In genomic region chr10:21689847-21690269, GRCm38 (mm10) we compare ENCODE assay signal across 18 mouse cellular contexts.
DNase-seq lines count a peak whose midpoint lies in the region; ATAC-seq lines count a peak whose summit lies in the region.
"Had no signal": no experiment of that assay in that cellular context is flagged by ENCODE, and none has a peak within 500 bp of the region (broad histone marks: within the 10 kb centered on the region; RNA-seq: fewer than 3 reads in every experiment).

No protein-coding gene starts in this region.

- no peak overlapping the region for H3K4me2 ChIP-seq in kidney, embryonic 14.5 days (replicated peaks; ENCODE audit: low read depth, low read length)
- H3K4me2 ChIP-seq: hindbrain, embryonic 15.5 days; liver, embryonic 13.5 days; midbrain, embryonic 15.5 days had no signal

- H3K9me3 ChIP-seq in kidney, embryonic 14.5 days (ENCODE audit: control insufficient read depth, low read length): no peaks in the 10 kb centered on the region
- H3K9me3 ChIP-seq: hindbrain, embryonic 15.5 days; liver, embryonic 13.5 days; midbrain, embryonic 15.5 days had no signal

- 83% methylated on average over 9 of the region's 9 CpGs for WGBS in kidney, embryonic 14.5 days

- DNase-seq in cerebellum, adult 18-20 months: peak; percentile 8 to 12
- no peak for DNase-seq in cerebellum, postnatal 4 days (ENCODE audit: low spot score in 2 of 2)
- DNase-seq in kidney, adult 18-20 months: peak; percentile 56
- DNase-seq in thymus, postnatal 25 days: peak; percentile 33
- DNase-seq in thymus, postnatal 4 days: no peak
- DNase-seq in lung, postnatal 14 days: no peak
- DNase-seq: adrenal gland, postnatal 25 days; gastrocnemius, postnatal 25 days; heart, postnatal 14 days; liver, embryonic 13.5 days had no signal

- H3K9ac ChIP-seq in kidney, embryonic 14.5 days (ENCODE audit: low read depth, low read length): no peak overlapping the region
- H3K9ac ChIP-seq: hindbrain, embryonic 15.5 days; liver, embryonic 13.5 days; midbrain, embryonic 15.5 days had no signal

- ATAC-seq in kidney, embryonic 14.5 days (ENCODE audit: low FRiP score, low TSS enrichment): no peak
- peak; percentile 42 for ATAC-seq in megakaryocyte progenitor cell, adult 5-6 weeks (replicated peaks; ENCODE audit: poor library complexity)
- ATAC-seq: activated CD4-positive, CD25-positive, alpha-beta regulatory T cell, adult 4 months; forebrain, embryonic 14.5 days; midbrain, embryonic 15.5 days had no signal

- H3K4me3 ChIP-seq in kidney, embryonic 14.5 days (ENCODE audit: low read length): no peak overlapping the region
- H3K4me3 ChIP-seq: erythroblast, embryonic 14.5 days; hindbrain, embryonic 15.5 days; liver, embryonic 13.5 days; midbrain, embryonic 15.5 days had no signal

- H3K36me3 ChIP-seq in kidney, embryonic 14.5 days (ENCODE audit: control insufficient read depth, insufficient read depth, low read length): no peaks in the 10 kb centered on the region
- H3K36me3 ChIP-seq: hindbrain, embryonic 15.5 days; liver, embryonic 13.5 days; midbrain, embryonic 15.5 days had no signal

- peaks cover 4% of the 10 kb centered on the region; the same call in 1 of the 2 replicates for H3K4me1 ChIP-seq in kidney, embryonic 14.5 days (ENCODE audit: control insufficient read depth, insufficient read depth, low read length)

- no peak overlapping the region for H3K27ac ChIP-seq in kidney, embryonic 14.5 days (ENCODE audit: low read depth, low read length)
- H3K27ac ChIP-seq: hindbrain, embryonic 15.5 days; liver, embryonic 13.5 days; midbrain, embryonic 15.5 days had no signal

- no peaks in the 10 kb centered on the region for H3K27me3 ChIP-seq in kidney, embryonic 14.5 days (ENCODE audit: control insufficient read depth, insufficient read depth, low read length)
- H3K27me3 ChIP-seq: CH12.LX; hindbrain, embryonic 15.5 days; liver, embryonic 13.5 days; midbrain, embryonic 15.5 days had no signal

Comparison
In these comparisons a context has a peak if more than half of its experiments do, and no peak if none do; other contexts are left out.
1. DNase-seq: peak in cerebellum, adult 18-20 months (2 of 2), kidney, adult 18-20 months (single experiment) and thymus, postnatal 25 days (single experiment); none in cerebellum, postnatal 4 days (0 of 2), thymus, postnatal 4 days (single experiment) and lung, postnatal 14 days (single experiment).